Mouse (Mus musculus): ENCODE measurements at regions not wholly inside any gene's neighbourhood (a gene's known extent, or its start where the extent isn't known, plus 50 kb on each side); places are given as distances from the start of the nearest gene placed in this dataset.

DNA sequence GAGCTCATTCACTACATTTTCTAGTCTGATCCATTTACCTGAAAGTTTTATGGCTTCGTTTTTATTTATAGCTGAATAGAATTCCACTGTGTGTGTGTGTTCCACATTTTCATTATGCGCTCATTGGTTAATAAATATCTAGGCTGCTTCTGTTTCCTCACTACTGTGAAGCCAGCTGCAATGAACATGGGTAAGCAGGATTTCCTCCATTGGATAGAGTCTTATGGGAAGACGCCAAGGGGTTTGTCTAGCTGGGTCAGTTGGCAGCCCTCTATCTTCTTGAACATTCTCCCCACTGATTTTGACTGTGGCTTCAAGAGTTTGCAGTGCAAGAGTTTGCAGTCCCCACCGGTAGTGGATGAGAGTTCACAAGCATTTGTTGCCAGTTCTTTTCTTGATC, 51.1 kb upstream of the Bcl6 start:
- TF ChIP-seq GATA1 (IDR thresholded peaks at IDR 0.05; ENCODE audit: borderline replicate concordance, low read length) (no peak), FLI1 (IDR thresholded peaks at IDR 0.05; ENCODE audit: low read length) (no peak)
